Mouse (Mus musculus) heart, postnatal 0 days (tissue): ENCODE measurements at regions not wholly inside any gene's neighbourhood (a gene's known extent, or its start where the extent isn't known, plus 50 kb on each side); places are given as distances from the start of the nearest gene placed in this dataset.

ENCODE experiments used
- CTCF ChIP-seq: IDR thresholded peaks from 2 replicates; pipeline ENCODE4 v1.5.1; 2016; ENCODE audit warnings: antibody characterized with exemption, control low read depth, low read depth
- EP300 ChIP-seq: IDR thresholded peaks from 2 replicates; pipeline ENCODE4 v1.6.1; 2016; ENCODE audit warnings: antibody characterized with exemption, low read depth

DNA sequence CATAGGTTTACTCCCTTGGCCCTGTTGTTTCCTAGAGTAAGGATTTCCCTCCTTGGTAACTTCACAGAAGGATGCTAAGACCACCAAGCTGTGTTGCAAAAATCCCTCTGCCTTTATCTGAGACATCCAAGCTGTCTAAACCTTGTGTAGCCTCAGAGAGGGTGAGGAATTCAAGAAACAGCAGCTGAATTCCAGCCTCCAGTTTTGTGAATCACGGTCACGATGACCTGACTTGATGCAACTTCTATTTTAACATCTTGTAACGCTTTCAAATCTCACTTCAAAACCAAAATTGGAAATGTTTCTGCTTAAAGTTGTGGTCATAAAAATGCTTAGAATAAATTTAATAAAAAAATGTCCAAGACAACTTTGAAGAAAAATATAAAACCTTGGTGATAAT is 188.4 kb downstream of the Phf3 start:
- no peak for TF ChIP-seq EP300
- TF ChIP-seq CTCF = no peak
